Mouse (Mus musculus): ENCODE data around the gene Gm28372. TPM values are rescaled to one million over a fixed set of nuclear protein-coding genes. Genes with fewer than 3 reads are reported as not detected.

The Gm28372 gene
- polyA plus RNA-seq, 1 experiment from 2014 or later = not detected

GRCm38 (mm10) chr2:130454748-130455370, 49.8 kb downstream of the Gm28372 start:
- Histone ChIP-seq H3K4me1 (ENCODE audit: control insufficient read depth, insufficient read depth, low read length) (peaks cover 30% of the 10 kb centered on the region), H3K9me3 (replicated peaks; ENCODE audit: control insufficient read depth, low read length) (no peaks in the 10 kb centered on the region), H3K4me2 (ENCODE audit: low read depth, low read length) (no peak overlapping the region), H3K36me3 (ENCODE audit: control insufficient read depth, insufficient read depth) (no peaks in the 10 kb centered on the region), H3K9ac (ENCODE audit: low read length) (no peak overlapping the region), H3K27ac (ENCODE audit: low read length) (no peak overlapping the region), H3K27me3 (ENCODE audit: control insufficient read depth, insufficient read depth, low read length) (no peaks in the 10 kb centered on the region), H3K4me3 (ENCODE audit: low read length) (no peak overlapping the region)
- 60% methylated on average over 6 of the region's 6 CpGs for WGBS
- ATAC-seq (replicated peaks; ENCODE audit: extremely low read depth, insufficient read depth, low FRiP score) = no peak

Other genes starting within 250 kb of the Gm28372 start
- gene Snrpb, start 225.8 kb upstream of the Gm28372 start, polyA plus RNA-seq (2015; fragmentation: Nextera tagmentation; extraction: Ambion mirVana) = 444 and 445 TPM in 2 replicates
- not detected in 2 replicates for gene Tmc2, start 210.0 kb upstream of the Gm28372 start, polyA plus RNA-seq (2015; fragmentation: Nextera tagmentation; extraction: Ambion mirVana)
- gene Nop56, start 130.8 kb upstream of the Gm28372 start, polyA plus RNA-seq (2015; fragmentation: Nextera tagmentation; extraction: Ambion mirVana) = 138 and 159 TPM in 2 replicates
- 346 and 357 TPM in 2 replicates for gene Idh3b, start 120.7 kb upstream of the Gm28372 start, polyA plus RNA-seq (2015; fragmentation: Nextera tagmentation; extraction: Ambion mirVana)
- gene Ebf4, start 110.1 kb upstream of the Gm28372 start, polyA plus RNA-seq (2015; fragmentation: Nextera tagmentation; extraction: Ambion mirVana) = 0.30 and 0.43 TPM in 2 replicates
- 27.2 and 29.4 TPM in 2 replicates for gene Cpxm1, start 7.7 kb upstream of the Gm28372 start, polyA plus RNA-seq (2015; fragmentation: Nextera tagmentation; extraction: Ambion mirVana)
- not detected in 2 replicates for gene 1700020A23Rik, start within 50 bp of the Gm28372 start, polyA plus RNA-seq (2015; fragmentation: Nextera tagmentation; extraction: Ambion mirVana)
- 0.11 TPM in 1 of 2 replicates, not detected in the other for gene Tmem239, start 1.2 kb downstream of the Gm28372 start, polyA plus RNA-seq (2015; fragmentation: Nextera tagmentation; extraction: Ambion mirVana)
- 57.1 and 60.9 TPM in 2 replicates for gene Vps16, start 19.1 kb downstream of the Gm28372 start, polyA plus RNA-seq (2015; fragmentation: Nextera tagmentation; extraction: Ambion mirVana)
- 7.2 and 8.1 TPM in 2 replicates for gene Pced1a, start 19.5 kb downstream of the Gm28372 start, polyA plus RNA-seq (2015; fragmentation: Nextera tagmentation; extraction: Ambion mirVana)
- gene Ptpra, start 45.0 kb downstream of the Gm28372 start, polyA plus RNA-seq (2015; fragmentation: Nextera tagmentation; extraction: Ambion mirVana) = 70.5 and 71.8 TPM in 2 replicates
- gene Mrps26, start 158.5 kb downstream of the Gm28372 start, polyA plus RNA-seq (2015; fragmentation: Nextera tagmentation; extraction: Ambion mirVana) = 71.6 and 78.7 TPM in 2 replicates
- not detected in 2 replicates for gene Oxt, start 170.9 kb downstream of the Gm28372 start, polyA plus RNA-seq (2015; fragmentation: Nextera tagmentation; extraction: Ambion mirVana)
- gene Avp, start 177.3 kb downstream of the Gm28372 start, polyA plus RNA-seq (2015; fragmentation: Nextera tagmentation; extraction: Ambion mirVana) = 0.37 TPM in 1 of 2 replicates, not detected in the other
- gene Fastkd5, start 224.8 kb downstream of the Gm28372 start, polyA plus RNA-seq (2015; fragmentation: Nextera tagmentation; extraction: Ambion mirVana) = 13.3 and 13.9 TPM in 2 replicates
- 6.5 and 8.2 TPM in 2 replicates for gene Ubox5, start 224.8 kb downstream of the Gm28372 start, polyA plus RNA-seq (2015; fragmentation: Nextera tagmentation; extraction: Ambion mirVana)
- 2.0 and 2.4 TPM in 2 replicates for gene Lzts3, start 237.6 kb downstream of the Gm28372 start, polyA plus RNA-seq (2015; fragmentation: Nextera tagmentation; extraction: Ambion mirVana)

Measured in heart, embryonic 16.5 days (tissue).